Mouse (Mus musculus) pancreas, adult 10 weeks (tissue): Measurements from ENCODE around the gene Pmepa1. TPM values are rescaled to one million over a fixed set of nuclear protein-coding genes. Genes with fewer than 3 reads are reported as not detected.

ENCODE experiments used
- polyA plus RNA-seq: library from polyadenylated mRNA; stranded (reverse); fragments of 350-450 nt; fragmentation: Illumina TruSeq; extraction: RNeasy Lipid Tissue Mini Kit (QIAGEN cat#74804); gene quantifications from one replicate; pipeline ENCODE4 v1.2.3, GENCODE M21; 2015; ENCODE audit warnings: low read depth, low replicate concordance; ENCODE audit not compliant: insufficient read depth

The Pmepa1 gene
- polyA plus RNA-seq = 2.7 TPM

DNA sequence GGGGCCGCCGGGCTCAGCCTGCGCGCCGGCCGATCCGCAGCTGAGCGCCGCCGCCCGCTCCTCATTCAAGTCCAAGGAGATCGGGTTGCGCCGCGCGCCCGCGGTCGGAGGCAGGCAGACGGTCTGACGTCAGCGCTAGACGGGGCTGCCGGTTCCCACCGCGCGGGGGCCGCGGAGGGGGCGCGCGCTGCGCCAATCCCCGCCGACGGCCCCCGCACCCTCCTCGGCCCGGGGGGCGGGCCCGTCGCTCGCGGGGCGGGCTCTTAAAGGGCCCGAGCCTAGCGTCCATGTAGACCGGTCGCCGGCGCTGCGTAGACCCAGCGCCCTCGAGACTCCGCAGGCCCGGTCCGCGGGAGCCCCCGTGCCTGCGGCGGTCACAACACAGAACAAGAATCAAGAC lies at the start of gene Pmepa1:
Gene Pmepa1 (minus strand): TSS at position 125 of the 400 bp plus-strand sequence.

DNA sequence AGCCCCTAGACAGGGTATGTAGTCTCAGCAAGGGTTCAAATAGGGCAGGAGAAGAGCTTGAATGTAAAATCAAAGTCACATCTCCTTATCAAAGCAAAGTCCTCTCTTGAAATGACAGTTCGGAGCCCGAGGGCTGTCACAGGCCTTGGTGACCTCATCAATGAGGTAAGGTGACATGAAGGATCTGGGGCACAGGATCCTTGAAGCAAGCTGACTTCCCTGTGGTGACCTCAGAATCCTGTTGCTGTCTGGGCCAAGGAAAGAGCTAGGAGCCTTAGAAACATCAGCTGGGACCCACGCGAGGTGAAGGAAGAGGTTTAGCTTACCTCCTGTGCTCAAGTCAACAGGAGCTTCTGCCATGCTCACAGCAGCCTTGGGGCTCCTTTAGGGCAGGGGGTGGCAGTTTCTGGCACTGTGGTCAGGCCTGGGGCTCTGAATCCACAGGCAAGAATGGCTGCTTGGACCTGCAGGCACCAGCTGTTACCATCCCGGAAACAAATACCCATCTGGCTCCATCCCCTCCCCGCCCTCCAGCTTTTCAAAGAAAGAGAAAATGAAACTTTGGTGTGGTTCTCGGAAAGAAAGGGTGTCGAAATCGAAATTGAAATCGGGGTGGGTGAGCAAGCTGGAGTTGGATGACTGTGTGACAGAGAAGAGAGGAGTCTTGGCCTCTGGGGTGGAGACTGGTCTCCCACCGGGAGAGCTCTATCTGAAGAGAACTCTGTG lies 57.8 kb downstream of the Pmepa1 start, which contains the start of gene Zbp1:
Gene Zbp1 (minus strand): TSS at position 508 of the 726 bp plus-strand sequence.

Other genes starting within 250 kb of the Pmepa1 start
- gene Ctcfl, start 157.0 kb downstream of the Pmepa1 start, polyA plus RNA-seq = not detected
- gene Pck1, start 123.5 kb downstream of the Pmepa1 start, polyA plus RNA-seq = 5.7 TPM
- gene Zbp1, start 57.6 kb downstream of the Pmepa1 start, polyA plus RNA-seq = 3.8 TPM
- gene 1700021F07Rik, start 246.1 kb upstream of the Pmepa1 start, polyA plus RNA-seq = not detected